Mouse (Mus musculus): ENCODE results near the gene Shank1.

DNA sequence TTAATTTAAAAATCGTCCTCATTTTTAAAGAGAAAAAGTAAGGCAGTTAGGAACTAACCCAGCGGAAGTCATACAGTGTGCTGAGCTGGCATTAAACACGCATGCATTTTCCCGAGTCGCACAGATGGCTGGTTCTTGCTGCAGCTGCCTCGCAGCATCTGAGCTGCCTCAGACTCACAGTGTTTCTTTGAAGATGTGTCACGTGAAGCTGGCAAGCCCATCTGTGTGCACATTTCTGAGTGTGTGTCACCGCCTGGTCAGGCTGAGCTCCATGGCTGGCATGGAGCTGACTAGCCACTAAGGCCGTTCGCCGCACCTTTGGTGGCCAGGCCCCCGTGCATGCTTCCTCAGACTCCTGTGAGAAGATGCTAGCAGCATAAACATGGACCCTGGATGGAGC is 72.5 kb downstream of the Shank1 start:
- TF ChIP-seq CTCF (IDR thresholded peaks at IDR 0.05; ENCODE audit: low read depth, low read length) (no peak), GATA1 (IDR thresholded peaks at IDR 0.05; ENCODE audit: borderline replicate concordance, low read length) (no peak), GATA2 (IDR thresholded peaks at IDR 0.05; ENCODE audit: borderline replicate concordance, low read depth, low read length) (no peak), TAL1 (conservative IDR thresholded peaks at IDR 0.05; ENCODE audit: low read depth, low read length) (no peak)

All from G1E (cell line).